Mouse (Mus musculus): ENCODE results near the gene Neu1.
"Not testable (repeated sequence)": the region's sequence is repeated elsewhere in the genome, so short reads cannot be mapped to it uniquely, and the experiment has no call there.

Gene Neu1

DNA sequence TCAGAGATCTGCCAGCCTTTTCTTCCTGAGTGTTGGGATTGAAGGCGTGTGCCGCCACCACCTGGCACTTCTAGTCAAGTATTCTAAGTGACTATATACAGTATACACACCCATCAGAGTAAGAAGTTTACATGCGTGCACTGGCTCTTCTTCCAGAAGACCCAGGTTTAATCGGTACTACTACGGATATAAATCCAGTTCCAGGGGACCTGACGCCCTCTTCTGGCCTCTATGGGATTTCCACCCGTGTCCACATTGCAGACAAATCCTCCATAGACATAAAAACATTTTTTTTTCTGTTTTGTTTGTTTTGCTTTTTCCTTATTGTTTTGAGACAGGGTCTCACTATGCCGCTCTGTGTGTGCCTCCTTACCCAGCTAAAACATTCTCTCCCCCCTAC lies 16.6 kb downstream of the Neu1 start:
- DNase-seq (ENCODE audit: low read depth, low spot score) = peak; percentile 70

DNA sequence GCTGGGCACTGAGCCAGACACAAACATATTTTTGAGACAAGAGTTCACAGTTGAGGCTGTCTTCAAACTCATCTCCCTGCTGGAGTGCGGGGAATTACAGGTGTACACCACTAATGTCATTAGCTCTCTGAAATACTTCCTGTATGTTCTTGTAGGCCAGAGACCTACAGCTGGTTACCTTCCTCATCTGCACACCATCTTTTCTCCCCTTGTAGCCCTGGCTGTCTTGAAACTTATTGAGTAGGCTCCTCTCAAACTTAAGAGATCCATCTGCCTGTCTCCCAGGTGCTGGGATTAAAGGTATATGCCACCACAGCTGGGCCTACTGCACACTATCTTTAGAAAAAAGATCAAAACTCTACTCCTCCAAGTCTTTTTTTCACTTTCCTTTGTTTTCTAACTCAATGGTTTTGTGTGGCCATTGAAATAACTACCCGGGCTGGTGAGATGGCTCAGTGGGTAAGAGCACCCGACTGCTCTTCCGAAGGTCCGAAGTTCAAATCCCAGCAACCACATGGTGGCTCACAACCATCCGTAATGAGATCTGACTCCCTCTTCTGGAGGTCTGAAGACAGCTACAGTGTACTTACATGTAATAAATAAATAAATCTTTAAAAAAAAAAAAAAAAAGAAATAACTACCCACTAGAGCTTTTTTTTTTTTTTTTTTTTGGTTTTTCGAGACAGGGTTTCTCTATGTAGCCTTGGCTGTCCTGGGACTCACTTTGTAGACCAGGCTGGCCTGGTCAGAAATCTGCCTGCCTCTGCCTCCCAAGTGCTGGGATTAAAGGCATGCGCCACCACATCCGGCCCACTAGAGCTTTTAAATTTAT lies 17.9 kb downstream of the Neu1 start:
- peak; percentile 52 for DNase-seq (ENCODE audit: low read depth, low spot score)

GRCm38 (mm10) chr17:34949553-34949969 lies 18.5 kb downstream of the Neu1 start:
- peak; percentile 91 for DNase-seq (ENCODE audit: low read depth, low spot score)

GRCm38 (mm10) chr17:34950514-34951455 lies 19.7 kb downstream of the Neu1 start:
- DNase-seq (ENCODE audit: low read depth, low spot score) = peak; percentile 88

GRCm38 (mm10) chr17:34951636-34952377 lies 20.8 kb downstream of the Neu1 start:
- DNase-seq (ENCODE audit: low read depth, low spot score) = no peak

DNA sequence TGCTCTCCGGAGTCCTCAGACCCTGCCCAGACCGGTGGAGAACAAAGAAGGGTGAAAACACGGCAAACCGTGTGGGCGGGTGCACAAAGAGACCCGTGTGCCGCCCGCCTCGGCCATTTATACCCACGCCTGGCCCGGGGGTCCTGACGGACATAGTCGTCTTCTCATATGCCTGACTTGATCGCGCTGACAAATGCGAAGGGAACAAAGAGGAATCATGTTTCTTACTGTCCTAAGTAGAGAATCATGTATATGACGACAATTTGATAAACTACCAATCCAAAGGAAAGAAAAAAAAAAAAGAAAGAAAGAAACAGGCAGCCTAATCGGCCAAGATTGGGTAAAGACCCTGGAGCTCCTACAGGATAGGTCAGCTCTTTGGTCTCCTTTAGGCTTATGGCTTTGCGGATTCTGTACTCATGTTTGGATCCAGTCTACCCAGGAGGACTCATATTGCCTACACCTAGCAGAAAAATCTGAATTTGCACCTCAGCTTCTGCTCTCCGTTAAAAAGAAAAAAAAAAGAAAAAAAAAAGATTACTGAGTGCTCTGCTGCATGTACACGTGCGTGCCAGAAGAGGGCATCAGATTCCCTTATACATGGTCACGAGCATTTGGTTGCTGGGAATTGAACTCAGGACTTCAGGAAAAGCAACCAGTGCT lies 21.5 kb downstream of the Neu1 start:
- peak; percentile 88 for DNase-seq (ENCODE audit: low read depth, low spot score)

DNA sequence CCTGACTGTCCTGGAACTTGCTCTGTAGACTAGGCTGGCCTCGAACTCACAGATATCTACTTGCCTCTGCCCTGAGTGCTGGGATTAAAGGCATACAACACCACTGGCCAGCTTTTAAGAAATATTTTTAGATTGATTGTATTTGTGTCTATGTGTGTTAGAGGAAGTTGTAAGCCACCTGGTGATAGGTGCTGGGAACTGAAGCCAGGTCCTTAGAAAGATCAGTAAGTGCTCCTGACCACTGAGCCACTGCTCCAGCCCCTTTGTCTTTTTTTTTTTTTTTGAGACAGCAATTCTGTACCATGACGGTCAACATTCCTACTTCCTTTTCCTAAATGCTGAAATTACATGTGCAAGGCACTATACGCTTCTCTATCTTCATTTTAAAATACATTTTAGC lies 22.2 kb downstream of the Neu1 start:
- peak; percentile 67 for DNase-seq (ENCODE audit: low read depth, low spot score)

DNA sequence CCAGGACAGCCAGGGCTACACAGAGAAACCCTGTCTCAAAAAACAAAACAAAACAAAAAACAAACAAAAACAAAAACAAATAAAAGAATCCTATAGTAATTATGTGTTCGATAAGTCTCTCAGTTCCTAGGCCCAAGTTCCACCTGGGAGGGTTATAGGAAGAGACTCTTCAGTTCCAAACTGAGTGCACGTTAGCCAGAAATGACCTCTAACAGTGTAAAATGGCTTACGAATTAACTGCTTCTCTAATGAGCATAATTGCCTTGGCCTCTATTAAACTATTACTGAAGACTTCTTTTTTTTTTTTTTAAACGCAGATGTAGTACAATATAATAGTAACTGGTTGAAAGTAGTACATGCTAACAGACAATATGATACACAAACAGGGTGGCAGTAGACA lies 22.9 kb downstream of the Neu1 start:
- no peak for DNase-seq (ENCODE audit: low read depth, low spot score)

DNA sequence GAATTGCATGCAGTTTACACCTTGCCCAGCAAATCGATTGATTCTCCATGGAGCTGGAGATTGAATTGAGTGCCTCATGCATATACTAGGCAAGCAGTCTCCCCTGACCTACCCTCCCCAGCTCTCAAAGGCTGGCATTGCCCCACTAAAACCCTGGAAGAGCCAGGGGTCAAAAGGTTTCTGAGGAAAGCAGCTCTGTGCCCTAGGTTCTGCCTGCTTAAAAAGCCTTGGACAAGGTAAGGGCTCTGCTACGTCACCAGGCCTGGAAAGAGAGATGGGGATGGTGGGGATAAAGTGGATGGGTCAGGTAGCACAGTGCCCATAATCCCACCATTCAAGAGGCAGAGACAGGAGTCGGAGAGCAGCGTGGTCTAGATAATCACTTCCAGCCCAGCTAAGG lies 23.8 kb downstream of the Neu1 start:
- DNase-seq (ENCODE audit: low read depth, low spot score) = no peak

- no peak for DNase-seq (ENCODE audit: low read depth, low spot score)
Observed at GRCm38 (mm10) chr17:34955884-34956283, 24.8 kb downstream of the Neu1 start.

- no peak for DNase-seq (ENCODE audit: low read depth, low spot score)
Observed at GRCm38 (mm10) chr17:34956340-34956739, 25.3 kb downstream of the Neu1 start.

GRCm38 (mm10) chr17:34957291-34957690 lies 26.2 kb downstream of the Neu1 start:
- DNase-seq (ENCODE audit: low read depth, low spot score) = not testable (repeated sequence)

DNA sequence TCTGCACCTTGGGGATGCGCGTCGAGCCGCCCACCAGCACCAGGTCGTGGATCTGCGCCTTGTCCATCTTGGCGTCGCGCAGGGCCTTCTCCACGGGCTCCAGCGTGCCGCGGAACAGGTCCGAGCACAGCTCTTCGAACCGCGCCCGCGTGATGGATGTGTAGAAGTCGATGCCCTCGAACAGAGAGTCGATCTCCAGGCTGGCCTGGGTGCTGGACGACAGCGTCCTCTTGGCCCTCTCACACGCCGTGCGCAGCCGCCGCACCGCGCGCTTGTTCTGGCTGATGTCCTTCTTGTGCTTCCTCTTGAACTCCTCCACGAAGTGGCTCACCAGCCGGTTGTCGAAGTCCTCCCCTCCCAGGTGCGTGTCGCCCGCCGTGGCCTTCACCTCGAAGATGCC lies 26.9 kb downstream of the Neu1 start:
- not testable (repeated sequence) for DNase-seq (ENCODE audit: low read depth, low spot score)

GRCm38 (mm10) chr17:34958734-34959129 lies 27.7 kb downstream of the Neu1 start:
- DNase-seq (ENCODE audit: low read depth, low spot score) = not testable (repeated sequence)

DNA sequence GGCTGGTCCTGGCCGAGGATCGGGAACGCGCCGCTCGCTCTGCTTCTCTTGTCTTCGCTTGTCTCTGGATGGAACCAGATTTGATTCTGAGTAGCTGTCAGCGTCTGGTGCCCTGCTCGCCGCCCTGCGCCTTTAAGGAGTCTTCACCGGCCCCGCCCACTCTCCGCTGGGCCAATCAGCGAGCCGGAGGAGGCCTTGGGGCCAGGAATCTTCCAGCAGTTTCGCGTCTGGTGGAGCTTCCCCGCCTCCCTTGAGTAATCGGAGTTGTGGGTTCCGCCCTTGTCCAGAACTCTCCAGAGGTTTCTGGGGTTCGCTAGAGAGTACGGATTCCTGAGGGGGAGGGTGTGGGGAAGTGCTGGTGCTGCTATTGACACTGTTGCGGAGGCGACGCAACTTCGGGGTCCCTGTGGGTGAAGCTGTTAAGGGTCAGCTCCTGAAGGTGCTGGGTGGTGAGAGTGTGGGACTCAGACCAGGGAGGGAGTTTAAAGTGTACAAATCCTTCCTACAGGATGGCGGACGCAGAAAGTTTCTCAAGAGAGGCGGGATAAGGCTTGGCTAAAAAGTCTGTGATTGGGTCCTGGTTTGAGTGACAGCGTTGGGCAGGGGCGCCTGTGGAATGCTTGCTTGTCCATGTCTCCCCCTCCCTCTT lies 28.2 kb downstream of the Neu1 start, which contains the start of gene Hspa1b:
Hspa1b (minus strand) TSS at position 109 of the 649 bp plus-strand sequence.
- DNase-seq (ENCODE audit: low read depth, low spot score) = peak; percentile 93

GRCm38 (mm10) chr17:34959881-34960515 lies 28.9 kb downstream of the Neu1 start:
- no peak for DNase-seq (ENCODE audit: low read depth, low spot score)

DNA sequence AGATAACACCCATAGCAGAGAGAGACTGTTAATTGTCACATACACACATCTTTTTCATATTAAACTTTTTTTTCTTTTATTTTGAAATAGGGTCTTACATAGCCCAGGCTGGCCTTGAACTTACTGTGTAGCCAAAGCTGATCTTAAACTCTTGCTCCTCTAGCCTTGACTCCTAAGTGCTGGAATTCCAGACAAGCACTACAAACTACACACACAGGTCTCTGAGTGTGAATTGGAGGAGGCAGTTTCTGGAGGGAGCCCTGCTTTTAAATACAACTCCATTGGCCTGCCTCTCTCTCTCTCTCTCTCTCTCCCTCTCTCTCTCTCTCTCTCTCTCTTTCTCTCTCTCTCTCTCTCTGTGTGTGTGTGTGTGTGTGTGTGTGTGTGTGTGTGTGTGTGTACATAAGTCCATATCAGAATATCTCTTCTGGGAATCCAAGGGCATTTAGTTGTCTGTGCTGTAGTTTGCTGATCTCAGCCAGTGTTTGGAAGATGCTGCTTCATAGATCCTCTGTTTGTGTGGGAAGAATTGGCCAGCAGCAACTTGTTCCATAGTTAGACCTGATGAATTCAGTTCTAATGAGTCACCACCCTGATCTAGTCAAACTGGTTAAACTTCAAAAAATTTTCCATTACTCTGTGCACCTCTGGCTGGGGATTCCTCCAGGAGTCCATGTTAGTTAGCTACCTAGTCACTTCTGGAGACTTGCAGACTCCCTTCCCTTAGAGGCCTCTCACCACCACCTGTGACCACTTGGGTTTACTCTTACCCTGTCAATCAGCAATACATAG lies 29.8 kb downstream of the Neu1 start:
- no peak for DNase-seq (ENCODE audit: low read depth, low spot score)

DNA sequence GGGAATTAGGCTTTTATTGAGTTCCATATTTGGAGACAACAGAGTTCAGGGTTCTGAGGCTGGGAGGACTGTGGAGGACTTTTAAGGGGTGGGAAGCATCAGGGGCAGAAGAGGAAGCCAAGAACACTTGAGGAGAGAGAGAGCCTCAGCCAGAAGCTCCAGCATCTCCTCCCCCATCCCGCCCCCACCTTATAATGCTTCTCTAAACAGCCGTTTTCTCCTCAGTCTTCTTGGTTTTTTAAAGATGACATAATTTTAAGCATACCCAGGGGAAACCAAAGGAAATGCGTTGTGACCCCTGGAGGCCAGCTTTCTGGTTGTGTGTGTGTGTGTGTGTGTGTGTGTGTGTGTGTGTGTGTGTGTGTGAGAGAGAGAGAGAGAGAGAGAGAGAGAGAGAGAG lies 31.1 kb downstream of the Neu1 start:
- DNase-seq (ENCODE audit: low read depth, low spot score) = no peak

DNA sequence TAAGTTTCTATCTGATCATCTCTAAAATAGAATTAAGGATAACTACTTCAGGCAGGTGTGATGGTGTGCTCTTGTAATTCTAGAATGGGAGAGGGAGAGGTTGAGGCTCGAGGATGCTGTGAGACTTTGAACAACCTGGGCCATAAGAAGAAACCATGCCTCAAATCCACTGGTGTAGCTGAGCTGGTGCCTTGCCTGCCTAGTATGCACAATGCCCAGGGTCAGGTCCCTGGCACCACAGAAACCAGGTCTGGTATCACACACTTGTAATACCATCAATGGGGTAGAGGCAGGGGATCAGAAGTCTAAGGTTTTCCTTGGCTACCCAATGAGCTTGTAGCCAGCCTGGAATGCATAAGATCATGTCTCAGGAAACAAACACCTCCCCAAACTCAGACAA lies 31.8 kb downstream of the Neu1 start:
- DNase-seq (ENCODE audit: low read depth, low spot score) = no peak
